Mouse (Mus musculus) heart, adult 2 months (tissue): ENCODE data around the gene Gm10273. TPM values are rescaled to one million over a fixed set of nuclear protein-coding genes. Genes with fewer than 3 reads are reported as not detected.

Experiments
- DNase-seq, 2 experiments: peaks; one replicate each; pipeline ENCODE4 v3.0.0; 2021
- H3K27ac ChIP-seq: fragments of 200-600 bp; 2 replicates; pipeline ENCODE4 v1.8.1; 2022
- H3K27me3 ChIP-seq: fragments of 200-500 bp; 2 replicates; pipeline ENCODE4 v1.6.1; 2012; ENCODE audit warnings: mild to moderate bottlenecking, low read length, inconsistent platforms, mixed read lengths; ENCODE audit not compliant: control insufficient read depth, insufficient read depth
- H3K36me3 ChIP-seq: fragments of 200-500 bp; 2 replicates; pipeline ENCODE4 v1.6.1; 2012; ENCODE audit warnings: low read length, inconsistent platforms; ENCODE audit not compliant: control insufficient read depth, insufficient read depth
- H3K4me1 ChIP-seq: fragments of 200-500 bp; 2 replicates; pipeline ENCODE4 v1.6.1; 2011; ENCODE audit warnings: low read length; ENCODE audit not compliant: control insufficient read depth, insufficient read depth
- H3K4me3 ChIP-seq: fragments of 200-600 bp; 2 replicates; pipeline ENCODE4 v1.8.1; 2022
- H3K79me2 ChIP-seq: fragments of 200-500 bp; replicated peaks from 2 replicates; pipeline ENCODE4 v1.6.1; 2012; ENCODE audit warnings: mild to moderate bottlenecking, inconsistent platforms, low read length, moderate library complexity, mixed read lengths; ENCODE audit not compliant: control insufficient read depth, insufficient read depth
- H3K9ac ChIP-seq: fragments of 200-500 bp; 2 replicates; pipeline ENCODE4 v1.6.1; 2012; ENCODE audit warnings: low read depth, mild to moderate bottlenecking, control low read depth, inconsistent platforms, low read length, mixed read lengths
- CTCF ChIP-seq: fragments of 200-600 bp; IDR thresholded peaks from 2 replicates; pipeline ENCODE4 v1.8.1; 2022; ENCODE audit warnings: antibody characterized with exemption, mild to moderate bottlenecking, moderate library complexity
- EP300 ChIP-seq: fragments of 200-500 bp; IDR thresholded peaks from 2 replicates; pipeline ENCODE4 v1.6.1; 2011; ENCODE audit warnings: low read depth, low read length, control low read depth; ENCODE audit not compliant: insufficient read depth
- POLR2A ChIP-seq: fragments of 200-500 bp; IDR thresholded peaks from 2 replicates; pipeline ENCODE4 v1.6.1; 2011; ENCODE audit warnings: mild to moderate bottlenecking, low read depth, low read length, control low read depth; ENCODE audit not compliant: insufficient read depth
- WGBS: fragments of 180-500 bp; shearing (Covaris S2); methylation state at CpG from one replicate; pipeline ENCODE4 v1.1.7; 2018; 5-methylcytosine and 5-hydroxymethylcytosine counted together
- intact Hi-C: fragments of 180-260 bp; cut with DNase I; formaldehyde crosslinking; loops from one replicate; pipeline ENCODE4 v1.15.1; 2025
- polyA plus RNA-seq: library from polyadenylated mRNA; depleted of rRNA; stranded (reverse); fragments of >200 nt; gene quantifications from 2 replicates; pipeline ENCODE4 v1.2.3, GENCODE M21; 2012
- total RNA-seq, 2 experiments: library from RNA; stranded (reverse); gene quantifications; 2 replicates each; pipeline ENCODE4 v1.2.3; 2021

Gm10273 gene
- total and polyA plus RNA-seq, 3 experiments: 19.1 to 156 (median 123) TPM

- Histone ChIP-seq H3K4me1 (peaks cover 5% of the 10 kb centered on the region), H3K27ac (no peak overlapping the region), H3K4me3 (no peak overlapping the region), H3K27me3 (no peaks in the 10 kb centered on the region), H3K79me2 (no peaks in the 10 kb centered on the region), H3K36me3 (no peaks in the 10 kb centered on the region), H3K9ac (no peak overlapping the region)
- no peak for DNase-seq
- 43% methylated on average over 16 of the region's 16 CpGs for WGBS
- intact Hi-C loops: no loop called here
- TF ChIP-seq POLR2A: no peak
- TF ChIP-seq CTCF: no peak
- no peak for TF ChIP-seq EP300
These were observed 34.2 kb downstream of the Gm10273 start for GRCm38 (mm10) chr10:59429448-59430135.

- intact Hi-C loops: no loop called here
- Histone ChIP-seq H3K27me3 (no peaks in the 10 kb centered on the region), H3K4me1 (peaks cover 2% of the 10 kb centered on the region), H3K4me3 (no peak overlapping the region), H3K27ac (no peak overlapping the region), H3K36me3 (no peaks in the 10 kb centered on the region), H3K79me2 (no peaks in the 10 kb centered on the region), H3K9ac (no peak overlapping the region)
- WGBS: 15% methylated on average over 6 of the region's 6 CpGs
- DNase-seq: no peak
- no peak for TF ChIP-seq POLR2A
- no peak for TF ChIP-seq CTCF
- TF ChIP-seq EP300: no peak
These were observed 35.3 kb downstream of the Gm10273 start for GRCm38 (mm10) chr10:59430701-59431218.

DNA sequence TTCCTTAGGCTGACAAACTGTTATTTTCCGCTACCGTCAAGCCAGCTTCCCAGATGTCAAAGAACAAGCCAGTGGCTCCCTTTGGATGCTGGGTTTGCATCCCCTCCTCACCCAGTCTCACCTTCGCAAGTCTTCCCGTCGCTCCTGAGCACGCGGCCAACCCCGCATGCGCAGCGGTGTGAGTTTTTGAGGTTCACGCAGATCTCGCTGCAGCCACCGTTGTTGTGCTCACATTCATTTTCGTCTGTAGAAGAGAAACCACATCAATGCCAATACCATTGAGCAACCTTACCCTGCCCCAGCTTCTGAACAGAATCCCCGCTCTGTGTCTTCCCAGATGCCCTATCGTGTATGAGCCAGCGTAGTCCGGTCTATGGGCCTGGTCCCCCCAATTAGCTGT lies 40.3 kb downstream of the Gm10273 start:
- TF ChIP-seq POLR2A (no peak), CTCF (no peak), EP300 (no peak)
- WGBS: 95% methylated on average over 18 of the region's 18 CpGs
- no peak overlapping the region for H3K4me3 ChIP-seq
- H3K36me3 ChIP-seq: peaks cover 5% of the 10 kb centered on the region
- no peak overlapping the region for H3K27ac ChIP-seq
- H3K4me1 ChIP-seq: peaks cover 13% of the 10 kb centered on the region
- H3K27me3 ChIP-seq: no peaks in the 10 kb centered on the region
- no peak overlapping the region for H3K9ac ChIP-seq
- no peaks in the 10 kb centered on the region for H3K79me2 ChIP-seq
- intact Hi-C loops: no loop called here
- DNase-seq: no peak

- intact Hi-C loops: no loop called here
- Histone ChIP-seq H3K79me2 (no peaks in the 10 kb centered on the region), H3K27ac (no peak overlapping the region), H3K4me3 (no peak overlapping the region), H3K4me1 (peaks cover 17% of the 10 kb centered on the region), H3K36me3 (peaks cover 5% of the 10 kb centered on the region), H3K27me3 (no peaks in the 10 kb centered on the region), H3K9ac (no peak overlapping the region)
- TF ChIP-seq POLR2A: no peak
- WGBS: 95% methylated on average over 12 of the region's 12 CpGs
- DNase-seq: no peak
These were observed 43.2 kb downstream of the Gm10273 start for GRCm38 (mm10) chr10:59438651-59439050.

DNA sequence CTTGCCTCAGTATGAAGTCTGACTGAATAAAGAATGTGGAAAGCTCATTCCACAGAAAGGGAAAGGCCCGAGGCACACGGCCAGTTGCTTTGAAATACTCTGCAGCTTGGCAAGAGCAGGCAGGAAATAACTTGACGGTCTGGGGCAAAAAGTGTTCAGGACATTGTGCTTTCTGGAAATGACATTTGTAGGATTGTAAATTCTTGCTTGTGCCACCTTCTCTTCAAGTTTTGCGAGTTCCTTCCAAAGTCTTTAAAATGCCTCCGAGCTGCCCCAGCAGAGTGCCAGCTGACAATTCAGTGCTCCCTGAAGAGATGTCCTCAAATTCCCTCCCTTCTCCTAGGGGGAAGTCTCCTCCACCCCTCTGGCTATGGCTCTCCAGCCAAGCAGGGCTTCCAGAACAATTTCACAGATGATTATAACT lies 44.1 kb downstream of the Gm10273 start:
- Histone ChIP-seq H3K79me2 (no peaks in the 10 kb centered on the region), H3K9ac (no peak overlapping the region), H3K27ac (peak overlapping the region; percentile 32), H3K36me3 (peaks cover 5% of the 10 kb centered on the region), H3K27me3 (no peaks in the 10 kb centered on the region), H3K4me3 (no peak overlapping the region), H3K4me1 (peaks cover 17% of the 10 kb centered on the region)
- 5% methylated on average over 5 of the region's 5 CpGs for WGBS
- peak; percentile 44; the same call in 1 of the 2 replicates for TF ChIP-seq EP300
- TF ChIP-seq CTCF: no peak
- no peak for TF ChIP-seq POLR2A
- intact Hi-C loops: no loop called here
- peak; percentile 58 to 69 for DNase-seq

GRCm38 (mm10) chr10:59440177-59440576 lies 44.7 kb downstream of the Gm10273 start:
- Histone ChIP-seq H3K27me3 (no peaks in the 10 kb centered on the region), H3K36me3 (peaks cover 5% of the 10 kb centered on the region), H3K4me1 (peaks cover 17% of the 10 kb centered on the region), H3K27ac (peak overlapping the region; percentile 32), H3K9ac (no peak overlapping the region), H3K79me2 (no peaks in the 10 kb centered on the region), H3K4me3 (no peak overlapping the region)
- WGBS: 33% methylated on average over 6 of the region's 6 CpGs
- no peak for DNase-seq
- no peak for TF ChIP-seq POLR2A
- no peak for TF ChIP-seq EP300
- no peak for TF ChIP-seq CTCF
- intact Hi-C loops: loop anchor here (5.0 kb wide), 1 partner anchor 177 kb away; the partner anchor contains the start of genes Gm10322 and Mcu
